Mouse (Mus musculus): ENCODE results near the gene Klhl42. TPM values are rescaled to one million over a fixed set of nuclear protein-coding genes. Genes with fewer than 3 reads are reported as not detected.
A peak's percentile ranks its signal among the peaks of the same experiment; 100 is the strongest.

Klhl42 gene
- polyA plus RNA-seq, 1 experiment from 2014 or later: 9.7 TPM

DNA sequence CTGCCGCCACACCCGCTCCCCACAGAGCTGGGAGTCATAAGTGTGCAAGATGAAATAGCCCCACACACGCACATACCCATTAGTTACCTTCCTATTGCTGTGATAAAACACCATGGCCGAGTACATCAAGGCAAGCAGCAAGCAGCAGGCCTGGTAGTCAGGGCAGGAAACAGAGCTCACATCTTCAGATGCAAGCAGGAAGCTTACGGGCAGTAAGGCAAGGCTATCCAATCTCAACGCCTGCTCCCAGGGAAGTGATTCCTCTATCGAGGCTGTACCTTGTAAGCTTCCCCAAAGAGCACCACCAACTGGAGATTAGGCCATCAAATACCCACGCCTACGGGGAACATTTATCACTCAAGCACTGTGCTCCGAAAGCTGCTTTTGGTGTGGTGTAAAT is 11.3 kb upstream of the Klhl42 start:
- no peak for ATAC-seq (ENCODE audit: low read depth)
- H3K4me3 ChIP-seq (ENCODE audit: low read depth, low read length): no peak overlapping the region
- no peaks in the 10 kb centered on the region for H3K36me3 ChIP-seq (ENCODE audit: control insufficient read depth, insufficient read depth, low read length)
- H3K9ac ChIP-seq (replicated peaks; ENCODE audit: low read depth, low read length): no peak overlapping the region
- no peaks in the 10 kb centered on the region for H3K27me3 ChIP-seq (ENCODE audit: control insufficient read depth, insufficient read depth, low read length)
- H3K27ac ChIP-seq (ENCODE audit: low read depth, low read length): no peak overlapping the region
- no peaks in the 10 kb centered on the region for H3K4me1 ChIP-seq (ENCODE audit: control insufficient read depth, insufficient read depth, low read length)
- WGBS: 89% methylated on average over 10 of the region's 10 CpGs
- no peaks in the 10 kb centered on the region for H3K9me3 ChIP-seq (ENCODE audit: control insufficient read depth, low read length)
- H3K4me2 ChIP-seq (ENCODE audit: low read depth, low read length): no peak overlapping the region

DNA sequence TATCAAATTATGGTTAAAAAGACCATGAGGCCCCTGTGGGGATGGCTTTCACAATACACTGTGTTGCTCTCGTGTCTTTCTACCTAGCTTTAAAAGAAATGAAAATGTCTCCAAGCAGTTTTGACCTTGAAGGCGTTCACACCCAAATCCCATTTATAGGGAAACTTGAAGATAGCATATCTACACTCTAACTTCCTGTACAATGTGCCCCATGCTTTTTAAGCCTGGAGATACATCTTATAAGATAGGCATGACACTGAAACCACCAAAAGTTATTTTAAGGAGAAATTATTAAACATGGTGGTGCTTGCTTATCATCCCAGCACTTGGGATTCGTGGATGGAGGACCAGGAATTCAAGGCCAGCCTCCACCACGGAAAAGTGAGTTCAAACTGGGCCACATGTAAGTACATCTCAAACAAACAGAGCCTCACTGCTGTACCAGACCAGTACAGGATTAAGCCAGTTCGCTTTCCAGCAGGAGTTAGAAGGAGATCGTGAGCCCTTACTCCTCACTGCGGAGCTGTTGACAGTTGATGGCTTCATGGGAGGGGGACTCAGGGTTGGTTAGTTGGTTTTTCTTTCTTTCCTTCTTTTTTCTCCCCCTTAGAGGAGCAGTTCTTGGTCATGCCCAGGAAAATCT is 5.7 kb upstream of the Klhl42 start:
- Histone ChIP-seq H3K36me3 (ENCODE audit: control insufficient read depth, insufficient read depth, low read length) (no peaks in the 10 kb centered on the region), H3K4me1 (ENCODE audit: control insufficient read depth, insufficient read depth, low read length) (no peaks in the 10 kb centered on the region)
- WGBS: 72% methylated on average over 7 of the region's 7 CpGs

DNA sequence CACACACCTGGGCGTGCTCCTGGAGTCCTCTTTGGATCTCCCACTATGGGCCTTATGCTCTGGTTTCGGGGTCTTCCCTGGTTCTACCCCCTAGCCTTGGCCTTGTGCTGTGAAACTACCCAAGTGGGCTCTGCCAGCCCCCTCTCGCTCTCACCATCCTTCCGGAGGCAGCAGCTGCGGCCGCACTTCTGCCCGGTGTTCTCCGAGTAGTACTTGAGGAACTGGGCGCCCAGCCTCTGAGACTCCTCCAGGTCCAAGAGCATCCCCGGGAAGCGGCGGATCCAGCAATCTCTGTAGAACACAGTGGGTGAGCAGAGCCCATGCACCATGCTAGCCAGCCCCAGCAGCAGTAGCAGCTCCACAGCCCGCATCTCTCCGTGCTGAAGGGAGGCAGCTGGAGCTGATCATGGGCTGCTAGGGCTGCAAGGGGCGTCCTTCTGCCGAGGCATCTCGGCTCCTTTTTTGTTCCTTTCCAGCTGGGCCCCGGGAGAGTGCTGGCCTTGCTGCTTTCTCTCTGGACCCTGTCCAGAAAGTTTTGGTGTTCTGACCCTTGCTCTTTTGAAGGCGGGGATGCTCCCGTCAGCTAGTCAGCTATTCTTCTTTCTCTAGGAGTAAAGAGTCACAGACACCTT is 4.5 kb upstream of the Klhl42 start, which contains the start of gene Mansc4:
Gene Mansc4, minus strand, starts transcription at position 439 of the 632 bp plus-strand sequence.
- ATAC-seq (ENCODE audit: low read depth): no peak
- 9% methylated on average over 20 of the region's 20 CpGs for WGBS
- H3K9ac ChIP-seq (replicated peaks; ENCODE audit: low read depth, low read length): peak within 1 kb of the TSS; percentile 44; the same call in 1 of the 2 replicates

More for the DNA sequence above, 5.7 kb upstream of the Klhl42 start:
- Histone ChIP-seq H3K4me2 (ENCODE audit: low read depth, low read length) (no peak overlapping the region), H3K9ac (replicated peaks; ENCODE audit: low read depth, low read length) (no peak overlapping the region), H3K27ac (ENCODE audit: low read depth, low read length) (no peak overlapping the region), H3K4me3 (ENCODE audit: low read depth, low read length) (no peak overlapping the region), H3K27me3 (ENCODE audit: control insufficient read depth, insufficient read depth, low read length) (no peaks in the 10 kb centered on the region), H3K9me3 (ENCODE audit: control insufficient read depth, low read length) (no peaks in the 10 kb centered on the region)
- ATAC-seq (ENCODE audit: low read depth): no peak

DNA sequence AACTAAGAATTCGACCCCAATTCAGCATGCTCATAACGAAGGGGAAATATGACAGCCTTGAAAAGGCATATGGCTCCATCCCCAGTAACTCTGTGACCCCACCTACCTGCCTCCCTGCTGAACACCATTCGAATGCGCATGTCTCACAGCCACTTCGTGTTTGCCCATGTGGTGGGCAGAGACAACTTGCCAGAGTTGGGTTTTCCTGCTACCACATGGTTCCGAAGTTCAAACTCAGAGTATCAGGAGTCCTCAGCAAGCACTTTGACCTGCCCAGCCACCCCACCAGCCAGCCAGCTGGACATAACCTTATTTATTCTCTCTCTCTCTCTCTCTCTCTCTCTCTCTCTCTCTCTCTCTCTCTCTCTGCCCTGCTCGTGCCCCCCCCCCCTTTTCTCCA is 3.4 kb upstream of the Klhl42 start:
- 55% methylated on average over 6 of the region's 7 CpGs for WGBS
- Histone ChIP-seq H3K27me3 (ENCODE audit: control insufficient read depth, insufficient read depth, low read length) (no peaks in the 10 kb centered on the region), H3K36me3 (ENCODE audit: control insufficient read depth, insufficient read depth, low read length) (no peaks in the 10 kb centered on the region), H3K27ac (ENCODE audit: low read depth, low read length) (no peak overlapping the region), H3K4me1 (ENCODE audit: control insufficient read depth, insufficient read depth, low read length) (peaks cover 6% of the 10 kb centered on the region; the same call in 1 of the 2 replicates), H3K9ac (replicated peaks; ENCODE audit: low read depth, low read length) (no peak overlapping the region), H3K4me3 (ENCODE audit: low read depth, low read length) (no peak overlapping the region), H3K4me2 (ENCODE audit: low read depth, low read length) (no peak overlapping the region), H3K9me3 (ENCODE audit: control insufficient read depth, low read length) (no peaks in the 10 kb centered on the region)
- no peak for ATAC-seq (ENCODE audit: low read depth)

More for the DNA sequence above, 4.5 kb upstream of the Klhl42 start, which contains the start of gene Mansc4:
- Histone ChIP-seq H3K4me1 (ENCODE audit: control insufficient read depth, insufficient read depth, low read length) (no peaks in the 10 kb centered on the region), H3K27ac (ENCODE audit: low read depth, low read length) (no peak within 1 kb of the TSS), H3K27me3 (ENCODE audit: control insufficient read depth, insufficient read depth, low read length) (no peaks in the 10 kb centered on the region), H3K36me3 (ENCODE audit: control insufficient read depth, insufficient read depth, low read length) (no peaks in the 10 kb centered on the region), H3K4me2 (ENCODE audit: low read depth, low read length) (peak within 1 kb of the TSS; percentile 52), H3K9me3 (ENCODE audit: control insufficient read depth, low read length) (no peaks in the 10 kb centered on the region), H3K4me3 (ENCODE audit: low read depth, low read length) (peak within 1 kb of the TSS; percentile 10; the same call in 1 of the 2 replicates)

DNA sequence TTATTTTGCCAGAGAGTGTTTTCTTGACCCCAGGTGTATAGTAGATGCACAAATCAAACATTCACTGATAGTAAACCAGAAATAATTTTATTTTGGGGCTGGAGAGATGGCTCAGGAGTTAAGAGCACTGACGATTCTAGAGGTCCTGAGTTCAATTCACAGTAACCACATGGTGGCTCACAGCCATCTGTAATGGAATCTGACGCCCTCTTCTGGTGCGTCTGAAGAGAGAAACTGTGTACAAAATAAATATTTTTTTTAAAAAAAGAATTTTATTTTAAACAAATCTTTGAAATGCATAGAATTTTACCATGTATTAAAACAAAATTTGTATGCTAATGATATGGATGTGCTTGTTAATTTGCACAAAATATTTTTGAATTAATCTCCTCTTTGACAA is 2.7 kb upstream of the Klhl42 start:
- H3K27me3 ChIP-seq (ENCODE audit: control insufficient read depth, insufficient read depth, low read length): no peaks in the 10 kb centered on the region
- WGBS: 81% methylated on average over 3 of the region's 3 CpGs
- ATAC-seq (ENCODE audit: low read depth): no peak

DNA sequence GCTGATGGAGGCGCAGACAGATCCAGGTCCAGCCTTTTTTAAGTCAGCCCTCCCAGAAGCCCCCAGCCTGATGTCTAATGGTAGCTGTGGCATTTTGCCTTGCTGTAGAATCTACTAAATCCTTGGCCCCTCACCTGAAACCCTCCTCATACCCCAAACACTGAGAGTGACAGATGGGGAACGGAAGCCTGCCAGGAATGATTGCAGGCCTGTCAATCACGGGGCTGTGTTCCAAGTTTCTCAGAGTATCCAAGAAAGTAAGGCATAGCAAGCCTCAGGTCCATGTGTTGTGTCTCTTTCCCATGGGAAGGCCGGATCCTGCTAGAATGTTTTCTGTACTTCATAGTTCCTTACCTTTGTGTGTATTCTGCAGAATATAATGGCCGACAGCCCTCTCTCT is 988 bp upstream of the Klhl42 start:
- Histone ChIP-seq H3K36me3 (ENCODE audit: control insufficient read depth, insufficient read depth, low read length) (no peaks in the 10 kb centered on the region), H3K9me3 (ENCODE audit: control insufficient read depth, low read length) (no peaks in the 10 kb centered on the region), H3K4me2 (ENCODE audit: low read depth, low read length) (peak overlapping the region; percentile 95), H3K4me3 (ENCODE audit: low read depth, low read length) (peak overlapping the region; percentile 80; the same call in 1 of the 2 replicates), H3K9ac (replicated peaks; ENCODE audit: low read depth, low read length) (peak overlapping the region; percentile 92; the same call in 1 of the 2 replicates), H3K4me1 (ENCODE audit: control insufficient read depth, insufficient read depth, low read length) (peaks cover 17% of the 10 kb centered on the region), H3K27ac (ENCODE audit: low read depth, low read length) (peak overlapping the region; percentile 88; the same call in 1 of the 2 replicates), H3K27me3 (ENCODE audit: control insufficient read depth, insufficient read depth, low read length) (no peaks in the 10 kb centered on the region)
- 76% methylated on average over 5 of the region's 5 CpGs for WGBS
- ATAC-seq (ENCODE audit: low read depth): no peak

More for the DNA sequence above, 2.7 kb upstream of the Klhl42 start:
- Histone ChIP-seq H3K36me3 (ENCODE audit: control insufficient read depth, insufficient read depth, low read length) (no peaks in the 10 kb centered on the region), H3K4me2 (ENCODE audit: low read depth, low read length) (no peak overlapping the region), H3K9ac (replicated peaks; ENCODE audit: low read depth, low read length) (no peak overlapping the region), H3K27ac (ENCODE audit: low read depth, low read length) (no peak overlapping the region), H3K4me1 (ENCODE audit: control insufficient read depth, insufficient read depth, low read length) (peaks cover 11% of the 10 kb centered on the region), H3K9me3 (ENCODE audit: control insufficient read depth, low read length) (no peaks in the 10 kb centered on the region), H3K4me3 (ENCODE audit: low read depth, low read length) (no peak overlapping the region)

DNA sequence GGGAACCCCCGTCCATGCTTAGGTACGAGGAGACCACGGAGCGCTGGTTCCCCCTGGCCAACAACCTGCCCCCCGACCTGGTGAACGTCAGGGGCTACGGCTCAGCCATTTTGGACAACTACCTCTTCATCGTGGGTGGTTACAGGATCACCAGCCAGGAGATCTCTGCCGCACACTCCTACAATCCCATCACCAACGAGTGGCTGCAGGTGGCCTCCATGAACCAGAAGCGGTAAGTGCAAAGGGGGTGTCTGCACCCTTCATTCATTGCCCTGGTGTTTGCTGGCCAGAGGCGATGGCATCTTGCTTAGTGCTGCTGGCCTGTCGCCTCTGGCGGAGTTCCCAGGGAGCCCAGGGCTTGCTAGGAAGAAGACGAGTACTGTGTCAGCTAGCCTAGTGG is 957 bp downstream of the Klhl42 start:
- H3K27ac ChIP-seq (ENCODE audit: low read depth, low read length): peak overlapping the region; percentile 88
- peaks cover 17% of the 10 kb centered on the region for H3K4me1 ChIP-seq (ENCODE audit: control insufficient read depth, insufficient read depth, low read length)
- no peaks in the 10 kb centered on the region for H3K27me3 ChIP-seq (ENCODE audit: control insufficient read depth, insufficient read depth, low read length)
- H3K9ac ChIP-seq (replicated peaks; ENCODE audit: low read depth, low read length): peak overlapping the region; percentile 92
- no peaks in the 10 kb centered on the region for H3K9me3 ChIP-seq (ENCODE audit: control insufficient read depth, low read length)
- peak overlapping the region; percentile 80 for H3K4me3 ChIP-seq (ENCODE audit: low read depth, low read length)
- no peaks in the 10 kb centered on the region for H3K36me3 ChIP-seq (ENCODE audit: control insufficient read depth, insufficient read depth, low read length)
- peak overlapping the region; percentile 95 for H3K4me2 ChIP-seq (ENCODE audit: low read depth, low read length)
- 1% methylated on average over 14 of the region's 15 CpGs for WGBS
- ATAC-seq (ENCODE audit: low read depth): peak; percentile 9

DNA sequence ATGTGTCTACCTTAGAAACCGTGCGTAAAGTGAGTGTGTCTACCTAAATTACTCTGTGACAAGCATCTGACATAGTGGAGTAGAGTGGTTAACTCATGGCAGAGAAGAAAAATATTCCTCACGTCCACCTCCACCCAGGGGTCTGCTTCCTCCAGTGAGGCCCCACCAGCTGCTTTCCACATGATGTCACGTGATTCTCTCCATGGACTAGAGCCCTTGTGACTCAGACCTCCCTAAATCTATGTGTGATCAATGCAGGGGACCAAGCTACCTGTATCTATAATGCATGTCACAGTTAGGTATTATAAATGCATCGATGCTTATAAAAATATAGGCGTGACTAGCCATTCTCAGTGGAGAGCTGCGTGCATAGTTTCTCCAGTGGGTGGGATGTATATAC is 3.6 kb downstream of the Klhl42 start:
- no peak for ATAC-seq (ENCODE audit: low read depth)
- Histone ChIP-seq H3K27me3 (ENCODE audit: control insufficient read depth, insufficient read depth, low read length) (no peaks in the 10 kb centered on the region), H3K4me1 (ENCODE audit: control insufficient read depth, insufficient read depth, low read length) (peaks cover 17% of the 10 kb centered on the region), H3K36me3 (ENCODE audit: control insufficient read depth, insufficient read depth, low read length) (no peaks in the 10 kb centered on the region), H3K9me3 (ENCODE audit: control insufficient read depth, low read length) (no peaks in the 10 kb centered on the region), H3K27ac (ENCODE audit: low read depth, low read length) (no peak overlapping the region), H3K4me3 (ENCODE audit: low read depth, low read length) (no peak overlapping the region), H3K4me2 (ENCODE audit: low read depth, low read length) (no peak overlapping the region), H3K9ac (replicated peaks; ENCODE audit: low read depth, low read length) (no peak overlapping the region)
- WGBS: 85% methylated on average over 7 of the region's 7 CpGs

DNA sequence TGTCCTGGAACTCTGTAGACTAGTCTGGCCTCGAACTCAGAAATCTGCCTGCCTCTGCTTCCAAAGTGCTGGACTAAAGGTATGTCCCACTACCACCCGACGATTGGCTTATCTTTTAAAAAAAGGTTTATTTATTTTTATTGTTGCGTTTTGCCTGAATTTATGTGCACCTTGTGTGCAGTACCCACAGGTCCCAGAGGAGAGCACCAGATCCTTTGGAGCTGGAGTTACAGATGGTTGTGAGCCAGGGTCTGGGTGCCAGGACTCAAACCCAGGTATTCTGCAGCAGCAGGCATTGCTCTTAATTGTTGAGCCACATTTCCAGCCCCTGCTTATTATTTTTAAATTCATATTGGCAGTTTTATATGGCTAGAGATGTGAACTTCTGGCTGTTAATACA is 4.9 kb downstream of the Klhl42 start:
- no peak overlapping the region for H3K4me2 ChIP-seq (ENCODE audit: low read depth, low read length)
- no peak for ATAC-seq (ENCODE audit: low read depth)
- no peak overlapping the region for H3K9ac ChIP-seq (replicated peaks; ENCODE audit: low read depth, low read length)
- peaks cover 17% of the 10 kb centered on the region for H3K4me1 ChIP-seq (ENCODE audit: control insufficient read depth, insufficient read depth, low read length)
- no peak overlapping the region for H3K4me3 ChIP-seq (ENCODE audit: low read depth, low read length)
- no peak overlapping the region for H3K27ac ChIP-seq (ENCODE audit: low read depth, low read length)
- no peaks in the 10 kb centered on the region for H3K9me3 ChIP-seq (ENCODE audit: control insufficient read depth, low read length)
- 95% methylated on average over 4 of the region's 4 CpGs for WGBS
- no peaks in the 10 kb centered on the region for H3K27me3 ChIP-seq (ENCODE audit: control insufficient read depth, insufficient read depth, low read length)
- H3K36me3 ChIP-seq (ENCODE audit: control insufficient read depth, insufficient read depth, low read length): no peaks in the 10 kb centered on the region

Data from neural tube, embryonic 14.5 days (tissue).